Mouse (Mus musculus) cerebellum, postnatal 4 days (tissue): ENCODE results near the gene Tgfbi.

Experiments
- DNase-seq, 2 experiments: peaks; one replicate each; pipeline ENCODE4 v3.0.0; 2022; ENCODE audit warnings: low spot score in 2 of 2, mixed read lengths in 1 of 2

The Tgfbi gene

DNA sequence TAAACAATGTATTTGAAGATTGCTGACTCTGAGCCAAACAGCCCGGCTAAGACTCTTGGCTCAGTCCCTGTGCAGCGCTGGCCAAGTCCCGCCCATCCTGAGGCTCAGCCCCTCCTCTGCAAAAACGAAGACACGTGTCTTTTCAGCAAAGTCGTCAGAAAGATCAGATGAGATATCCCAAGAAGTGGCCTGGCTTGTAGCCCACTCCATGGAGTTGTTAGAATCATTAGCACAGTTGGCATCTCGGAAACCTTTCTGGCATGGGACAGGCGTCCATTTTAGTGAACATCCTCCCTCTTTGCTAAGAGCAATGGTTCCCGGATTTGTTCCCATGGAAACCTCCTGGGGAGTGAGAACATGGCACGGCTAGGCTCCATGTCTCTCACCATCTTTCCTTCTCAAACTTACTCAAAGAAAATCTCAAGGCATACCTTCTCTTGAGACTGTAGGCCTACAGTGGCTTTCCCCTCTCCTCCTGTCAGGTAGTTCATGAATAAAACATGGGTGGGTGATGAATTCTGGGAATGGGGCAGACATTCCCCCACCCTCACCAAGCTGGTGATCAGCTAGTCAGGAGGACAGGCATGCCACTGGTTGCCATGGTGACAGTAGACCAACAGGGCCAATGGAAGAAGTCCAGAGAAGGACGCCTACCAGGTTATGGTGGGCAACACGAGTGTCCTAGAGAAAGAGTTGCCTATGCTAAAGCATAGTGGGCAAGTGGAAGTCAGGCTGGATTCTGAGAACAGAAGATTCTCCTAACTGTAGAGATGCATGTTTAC is 11.3 kb upstream of the Tgfbi start:
- DNase-seq: peak in 1 of 2 experiments; percentile 57

DNA sequence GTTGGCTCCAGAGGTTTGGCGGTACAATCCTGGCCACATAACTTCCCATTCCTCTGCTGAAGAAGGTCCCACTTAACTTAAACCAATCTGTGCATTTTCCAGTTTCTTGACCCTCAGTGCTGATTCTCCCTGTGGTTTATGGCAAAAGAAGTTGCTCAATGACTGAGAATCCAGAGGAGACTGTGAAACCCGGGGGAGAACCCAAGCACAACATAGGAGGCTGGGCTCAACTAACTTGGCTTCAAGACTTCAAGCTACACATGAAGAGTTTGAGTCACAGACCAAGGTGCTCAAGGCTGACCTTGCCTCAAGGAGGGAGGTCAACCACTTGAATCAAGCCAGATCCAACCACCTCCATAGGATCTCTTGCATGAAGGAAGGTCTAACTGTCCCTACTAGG is 9.8 kb upstream of the Tgfbi start:
- no peak for DNase-seq

GRCm38 (mm10) chr13:56600216-56600890 is 9.0 kb upstream of the Tgfbi start:
- DNase-seq: no peak

- no peak for DNase-seq
Measured at GRCm38 (mm10) chr13:56601199-56601598, 8.1 kb upstream of the Tgfbi start.

DNA sequence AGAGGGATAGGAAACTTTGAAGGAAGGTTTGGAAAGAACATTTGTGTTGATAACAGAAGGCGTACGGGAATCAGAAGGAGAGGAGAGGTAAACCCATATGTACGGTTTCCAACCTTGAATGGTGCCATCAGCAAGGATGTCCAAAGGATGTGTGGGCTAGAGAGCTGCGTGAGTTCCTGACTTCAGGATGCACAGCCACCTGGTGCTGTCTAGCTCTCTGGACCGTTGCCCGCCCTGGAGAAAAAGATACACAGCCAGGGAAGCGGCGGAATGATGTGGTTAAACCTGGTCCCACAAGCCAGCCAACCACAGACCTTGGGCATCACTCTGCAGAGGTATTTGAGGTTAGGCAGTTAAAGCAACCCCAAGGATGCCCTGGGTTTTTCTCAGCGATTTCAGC is 3.8 kb upstream of the Tgfbi start:
- DNase-seq: no peak

- DNase-seq: no peak
Measured at GRCm38 (mm10) chr13:56606724-56607123, 2.6 kb upstream of the Tgfbi start.

- DNase-seq: no peak
Measured at GRCm38 (mm10) chr13:56607225-56607624, 2.1 kb upstream of the Tgfbi start.

DNA sequence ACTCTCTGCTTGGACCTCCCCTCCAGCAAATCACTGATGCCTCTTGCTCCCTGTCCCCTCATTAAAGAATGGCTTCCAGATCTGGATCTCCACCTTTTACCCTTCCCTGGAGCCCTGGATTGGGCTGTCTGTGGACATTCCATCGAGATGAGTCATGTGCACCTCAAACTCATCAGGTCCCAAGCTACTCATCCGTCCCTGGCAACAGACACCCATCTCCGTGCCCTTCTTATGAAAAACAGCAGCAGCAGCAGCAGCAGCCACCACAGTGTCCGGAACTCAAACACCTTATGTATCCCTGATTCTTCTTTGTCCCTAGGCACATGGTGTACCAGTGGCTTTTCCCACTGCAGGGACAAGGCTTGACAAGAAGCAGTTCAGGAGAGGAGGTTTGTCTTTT is 1.5 kb upstream of the Tgfbi start:
- DNase-seq: no peak

GRCm38 (mm10) chr13:56611129-56611528 is 1.8 kb downstream of the Tgfbi start:
- no peak for DNase-seq

DNA sequence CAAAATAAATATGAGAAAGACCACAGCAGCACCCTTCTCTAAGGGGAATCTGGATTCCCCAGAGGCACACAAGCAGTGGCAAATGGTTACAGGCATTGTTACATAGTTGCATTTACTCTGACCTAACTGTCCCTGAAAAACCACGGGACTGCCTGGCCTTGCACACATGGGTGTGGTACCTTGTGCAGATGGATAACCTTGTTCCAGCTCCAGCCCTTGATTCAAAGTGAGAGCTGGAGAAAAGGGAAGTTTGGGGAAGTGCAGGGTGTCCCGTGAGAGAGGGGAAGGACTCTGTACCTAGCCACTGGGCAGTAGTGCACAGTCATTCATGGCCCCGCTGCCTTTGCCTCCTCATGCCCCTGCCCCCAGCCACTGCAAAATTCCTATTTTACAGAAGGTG is 2.4 kb downstream of the Tgfbi start:
- no peak for DNase-seq

DNA sequence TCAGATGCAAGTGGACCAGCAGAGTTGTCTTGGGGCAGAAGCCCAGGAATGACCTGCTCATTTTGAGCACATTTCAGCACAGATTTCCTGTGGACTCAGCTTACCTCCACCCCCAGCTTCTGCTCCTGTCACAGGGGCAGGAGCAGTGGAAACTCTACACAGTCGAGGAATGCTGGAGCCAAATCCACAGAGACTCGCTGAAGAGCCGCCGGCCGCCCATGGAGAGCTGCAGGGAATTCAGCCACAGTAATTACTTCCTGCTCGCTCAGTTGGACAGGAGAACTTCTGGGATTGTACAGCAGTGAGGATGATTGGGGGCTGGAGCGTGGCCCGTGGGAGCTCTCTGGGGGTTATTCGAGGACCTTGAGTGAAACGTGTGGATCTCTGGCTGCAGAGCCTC is 3.0 kb downstream of the Tgfbi start:
- no peak for DNase-seq

- DNase-seq: peak in 1 of 2 experiments; percentile 27
Measured at GRCm38 (mm10) chr13:56613366-56613998, 4.2 kb downstream of the Tgfbi start.

- DNase-seq: no peak
Measured at GRCm38 (mm10) chr13:56614768-56615167, 5.4 kb downstream of the Tgfbi start.

GRCm38 (mm10) chr13:56615223-56615622 is 5.9 kb downstream of the Tgfbi start:
- DNase-seq: no peak

- DNase-seq: peak in 1 of 2 experiments; percentile 49
Measured at GRCm38 (mm10) chr13:56615864-56616263, 6.5 kb downstream of the Tgfbi start.

- no peak for DNase-seq
Measured at GRCm38 (mm10) chr13:56616386-56616785, 7.1 kb downstream of the Tgfbi start.

- no peak for DNase-seq
Measured at GRCm38 (mm10) chr13:56617197-56617596, 7.9 kb downstream of the Tgfbi start.

DNA sequence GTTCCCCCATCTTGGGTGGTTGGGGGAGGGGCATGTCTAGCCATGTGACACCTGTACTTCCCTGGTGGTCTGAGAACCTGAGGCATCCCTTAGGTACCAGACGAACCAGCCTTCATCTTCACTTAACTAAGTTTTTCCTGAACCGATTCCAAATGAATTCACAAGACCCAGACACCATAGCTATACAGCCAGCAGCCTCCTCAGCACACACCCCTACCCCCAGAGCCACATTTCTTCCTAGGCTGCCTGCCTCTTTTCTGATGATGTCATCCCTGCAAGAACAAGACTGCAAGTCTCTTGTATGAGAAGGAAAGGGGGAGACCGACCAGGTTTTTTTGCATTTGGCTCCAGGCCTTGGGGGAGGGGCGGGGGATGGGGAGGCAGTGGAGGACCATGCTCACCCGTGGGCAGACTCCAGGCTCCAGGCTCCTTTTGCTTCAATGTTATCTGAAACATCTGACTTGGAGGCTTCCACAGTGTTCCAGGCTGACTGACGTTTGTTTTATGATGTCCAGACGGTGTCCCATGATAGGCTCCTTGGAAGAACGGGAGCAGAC is 13.0 kb downstream of the Tgfbi start:
- DNase-seq: no peak

- no peak for DNase-seq
Measured at GRCm38 (mm10) chr13:56626524-56626923, 17.2 kb downstream of the Tgfbi start.

- no peak for DNase-seq
Measured at GRCm38 (mm10) chr13:56630081-56630480, 20.8 kb downstream of the Tgfbi start.

- DNase-seq: no peak
Measured at GRCm38 (mm10) chr13:56630552-56630951, 21.2 kb downstream of the Tgfbi start.

DNA sequence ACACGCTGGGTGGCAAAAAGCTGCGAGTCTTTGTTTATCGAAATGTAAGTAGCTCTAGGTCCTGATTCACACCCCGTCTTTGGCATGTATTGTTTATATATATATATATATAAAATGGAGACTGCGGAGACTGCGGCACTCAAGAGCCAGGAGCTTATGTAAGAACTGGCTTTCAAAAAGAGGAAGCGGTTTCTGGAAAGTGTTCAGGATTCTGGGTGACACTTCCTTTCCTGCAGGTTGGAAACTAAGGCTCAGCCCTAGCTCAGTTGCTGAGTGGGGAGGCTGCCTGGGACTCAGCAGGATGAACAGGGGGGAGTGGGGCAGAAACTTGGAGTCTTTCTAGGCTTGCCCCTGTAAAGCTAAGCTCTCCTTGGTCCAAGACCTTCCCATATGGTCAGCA is 22.0 kb downstream of the Tgfbi start:
- no peak for DNase-seq
